Mouse (Mus musculus) olfactory bulb, adult 2 months (tissue): ENCODE results near the gene Spn.

Experiments used
- CTCF ChIP-seq: fragments of 200-500 bp; IDR thresholded peaks from 2 replicates; pipeline ENCODE4 v1.5.1; 2012; ENCODE audit warnings: low read depth, mild to moderate bottlenecking, low read length, moderate library complexity; ENCODE audit not compliant: insufficient read depth
- POLR2A ChIP-seq: fragments of 200-500 bp; IDR thresholded peaks from 2 replicates; pipeline ENCODE4 v1.6.1; 2012; ENCODE audit warnings: mild to moderate bottlenecking, low read depth, low read length, moderate library complexity; ENCODE audit not compliant: insufficient read depth

DNA sequence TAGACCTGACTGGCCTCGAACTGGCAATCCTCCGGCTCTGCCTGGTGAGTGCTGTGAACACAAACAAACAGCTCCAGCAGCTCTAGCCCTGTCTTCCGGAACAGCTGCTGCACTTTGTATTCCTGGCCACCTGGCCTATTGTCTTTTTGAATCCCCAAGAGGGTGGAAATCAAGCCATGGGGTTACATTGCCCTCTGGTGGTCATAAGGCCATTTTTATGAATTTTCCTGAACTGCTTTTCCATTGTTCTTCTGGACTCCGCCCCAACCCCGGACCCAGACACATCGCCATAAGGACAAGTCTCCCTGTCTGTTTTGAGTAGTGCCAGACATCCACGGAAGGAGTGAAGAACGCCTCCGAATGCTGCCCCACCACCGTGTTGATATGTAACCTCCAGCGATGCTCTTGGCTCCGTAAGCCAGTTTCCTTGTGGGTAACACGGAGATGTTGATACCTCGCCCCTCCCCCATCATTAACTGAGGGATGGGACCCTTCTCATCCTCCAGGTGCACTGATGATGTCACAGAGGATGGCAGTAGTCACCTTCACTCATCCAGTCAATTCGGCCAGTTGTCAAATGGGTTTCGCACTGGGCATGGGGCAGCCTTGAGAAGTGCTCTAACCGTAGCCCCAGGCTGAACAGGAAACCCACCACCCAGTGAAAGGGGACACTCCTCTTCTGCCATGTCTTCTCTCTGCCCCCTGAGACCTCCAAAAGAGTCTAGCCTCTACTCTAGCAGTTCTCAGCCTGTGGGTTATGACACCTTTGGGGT is 32.9 kb downstream of the Spn start:
- TF ChIP-seq POLR2A (no peak), CTCF (peak; percentile 47)
